ENCODE assay signal across 8 mouse cellular contexts in genomic region chr11:60220291-60220804, GRCm38 (mm10). TPM values are rescaled to one million over a fixed set of nuclear protein-coding genes. Genes with fewer than 3 reads are reported as not detected.
DNase-seq lines count a peak whose midpoint lies in the region; ATAC-seq and TF ChIP-seq lines count a peak whose summit lies in the region.

No protein-coding gene starts in this region.

- H3K4me3 ChIP-seq in CH12.LX (replicated peaks in 1 of 3; ENCODE audit: low read depth in 2 of 3, low read length in 2 of 3, poor library complexity in 1 of 3), result peak overlapping the region; percentile 57 to 98 (median 73)
- H3K4me3 ChIP-seq in forebrain, embryonic 11.5 days (ENCODE audit: low read depth, low read length), result peak overlapping the region; percentile 69
- H3K4me3 ChIP-seq in heart, embryonic 16.5 days (ENCODE audit: low read length), result peak overlapping the region; percentile 79
- peak overlapping the region; percentile 75 to 94 for H3K4me3 ChIP-seq in liver, embryonic 14.5 days (ENCODE audit: insufficient read depth in 1 of 2, low read depth in 2 of 2, low read length in 2 of 2)
- H3K4me3 ChIP-seq in stomach, embryonic 15.5 days (replicated peaks), result peak overlapping the region; percentile 72

- dilution Hi-C loops in CH12.LX (cut with MboI; ENCODE audit: extremely low pct_ligation_motif_present, extremely low pct_unique_long_range_greater_than_20kb, low sequenced_read_pairs), result no loop called here

- H3K27me3 ChIP-seq in CH12.LX (replicated peaks), result no peaks in the 10 kb centered on the region
- H3K27me3 ChIP-seq in forebrain, embryonic 11.5 days (ENCODE audit: control insufficient read depth, insufficient read depth, low read length), result no peaks in the 10 kb centered on the region
- H3K27me3 ChIP-seq in heart, embryonic 16.5 days (ENCODE audit: control insufficient read depth, insufficient read depth, low read length), result no peaks in the 10 kb centered on the region
- no peaks in the 10 kb centered on the region for H3K27me3 ChIP-seq in liver, embryonic 14.5 days (ENCODE audit: control insufficient read depth, insufficient read depth, low read length)
- H3K27me3 ChIP-seq in stomach, embryonic 15.5 days (replicated peaks), result no peaks in the 10 kb centered on the region

- ATAC-seq in forebrain, embryonic 11.5 days (replicated peaks; ENCODE audit: low FRiP score), result peak; percentile 79
- ATAC-seq in heart, embryonic 16.5 days (replicated peaks; ENCODE audit: extremely low read depth, insufficient read depth, low FRiP score), result peak; percentile 76
- ATAC-seq in liver, embryonic 14.5 days (ENCODE audit: insufficient read depth), result peak; percentile 73
- peak; percentile 81 for ATAC-seq in stomach, embryonic 15.5 days (ENCODE audit: insufficient read depth, low FRiP score, low read depth)

- H3K79me2 ChIP-seq in CH12.LX (replicated peaks; ENCODE audit: control insufficient read depth, extremely low read depth, insufficient read depth, poor library complexity, severe bottlenecking), result peaks cover 39% of the 10 kb centered on the region

- TF ChIP-seq CTCF in CH12.LX (conservative IDR thresholded peaks at IDR 0.05 in 1 of 2, IDR thresholded peaks at IDR 0.05 in 1 of 2; ENCODE audit: low read depth in 2 of 2, low read length in 2 of 2), result no peak
- no peak for TF ChIP-seq CTCF in liver, embryonic 14.5 days (IDR thresholded peaks at IDR 0.05; ENCODE audit: low read depth)

- in situ Hi-C loops in CH12.LX (cut with MboI; ENCODE audit: low pct_ligation_motif_present, low pct_unique_long_range_greater_than_20kb, low sequenced_read_pairs), result no loop called here

- no peak for TF ChIP-seq EP300 in CH12.LX (IDR thresholded peaks at IDR 0.05; ENCODE audit: low read length)
- no peak for TF ChIP-seq EP300 in liver, embryonic 14.5 days (IDR thresholded peaks at IDR 0.05; ENCODE audit: low read depth)

- WGBS in forebrain, embryonic 11.5 days, result under 1% methylated on average over 46 of the region's 46 CpGs
- WGBS in heart, embryonic 16.5 days, result under 1% methylated on average over 46 of the region's 46 CpGs
- WGBS in liver, embryonic 14.5 days (ENCODE audit: insufficient replicate concordance), result under 1% methylated on average over 46 of the region's 46 CpGs
- WGBS in stomach, embryonic 15.5 days, result under 1% methylated on average over 46 of the region's 46 CpGs

- H3K4me1 ChIP-seq in CH12.LX (ENCODE audit: control insufficient read depth in 1 of 2, insufficient read depth in 2 of 2), result peaks cover 17 to 83% of the 10 kb centered on the region in 2 experiments
- peaks cover 14% of the 10 kb centered on the region for H3K4me1 ChIP-seq in forebrain, embryonic 11.5 days (replicated peaks; ENCODE audit: control insufficient read depth, insufficient read depth, low read length)
- H3K4me1 ChIP-seq in heart, embryonic 16.5 days (ENCODE audit: control insufficient read depth, insufficient read depth, low read length), result peaks cover 28% of the 10 kb centered on the region
- peaks cover 34 to 63% of the 10 kb centered on the region in 2 experiments for H3K4me1 ChIP-seq in liver, embryonic 14.5 days (replicated peaks; ENCODE audit: control insufficient read depth in 2 of 2, insufficient read depth in 2 of 2, low read length in 1 of 2)
- peaks cover 51% of the 10 kb centered on the region for H3K4me1 ChIP-seq in stomach, embryonic 15.5 days

- TF ChIP-seq RAD21 in CH12.LX (IDR thresholded peaks at IDR 0.05; ENCODE audit: low read depth, low read length), result no peak

- H3K9me3 ChIP-seq in CH12.LX (replicated peaks; ENCODE audit: low read length), result peaks cover 3% of the 10 kb centered on the region
- H3K9me3 ChIP-seq in forebrain, embryonic 11.5 days (ENCODE audit: control insufficient read depth, low read length), result no peaks in the 10 kb centered on the region
- no peaks in the 10 kb centered on the region for H3K9me3 ChIP-seq in heart, embryonic 16.5 days (replicated peaks; ENCODE audit: control insufficient read depth, low read length)
- H3K9me3 ChIP-seq in liver, embryonic 14.5 days (ENCODE audit: control insufficient read depth, low read length), result no peaks in the 10 kb centered on the region
- no peaks in the 10 kb centered on the region for H3K9me3 ChIP-seq in stomach, embryonic 15.5 days

- H3K36me3 ChIP-seq in CH12.LX (replicated peaks in 1 of 2; ENCODE audit: control insufficient read depth in 1 of 2, insufficient read depth in 1 of 2, low read length in 1 of 2), result peaks cover 16 to 37% of the 10 kb centered on the region in 2 experiments
- no peaks in the 10 kb centered on the region for H3K36me3 ChIP-seq in forebrain, embryonic 11.5 days (ENCODE audit: control insufficient read depth, insufficient read depth, low read length)
- no peaks in the 10 kb centered on the region for H3K36me3 ChIP-seq in heart, embryonic 16.5 days (ENCODE audit: control insufficient read depth, insufficient read depth)
- peaks cover 5% of the 10 kb centered on the region; the same call in 1 of the 2 replicates for H3K36me3 ChIP-seq in liver, embryonic 14.5 days (replicated peaks; ENCODE audit: control insufficient read depth, insufficient read depth, low read depth)
- H3K36me3 ChIP-seq in stomach, embryonic 15.5 days, result peaks cover 16% of the 10 kb centered on the region

- H3K4me2 ChIP-seq in CH12.LX (ENCODE audit: insufficient read depth, low read depth, poor library complexity, severe bottlenecking), result peak overlapping the region; percentile 77
- peak overlapping the region; percentile 69 for H3K4me2 ChIP-seq in forebrain, embryonic 11.5 days (ENCODE audit: low read depth, low read length, severe bottlenecking)
- H3K4me2 ChIP-seq in heart, embryonic 16.5 days (ENCODE audit: low read depth, low read length), result peak overlapping the region; percentile 75
- peak overlapping the region; percentile 97 for H3K4me2 ChIP-seq in liver, embryonic 14.5 days (ENCODE audit: low read depth)
- H3K4me2 ChIP-seq in stomach, embryonic 15.5 days, result peak overlapping the region; percentile 81

- peak; percentile 92 for DNase-seq in CH12.LX (ENCODE audit: extremely low read depth)
- peak; percentile 88 for DNase-seq in c-Kit-positive CD71-positive TER-119-negative erythroid progenitor cells, embryonic 14.5 days (ENCODE audit: low read depth)
- DNase-seq in forebrain, embryonic 11.5 days (ENCODE audit: low spot score), result peak; percentile 95
- peak; percentile 94 for DNase-seq in kidney, postnatal 25 days
- peak; percentile 77 to 84 (median 81) for DNase-seq in liver, embryonic 14.5 days (ENCODE audit: low read depth in 3 of 3, low spot score in 3 of 3)
- DNase-seq in neural tube, embryonic 10.5 days (ENCODE audit: extremely low spot score, low spot score), result peak; percentile 97

- H3K27ac ChIP-seq in CH12.LX (ENCODE audit: insufficient read depth, low read depth), result peak overlapping the region; percentile 53
- H3K27ac ChIP-seq in forebrain, embryonic 11.5 days (ENCODE audit: low read depth, low read length), result peak overlapping the region; percentile 39; the same call in 1 of the 2 replicates
- H3K27ac ChIP-seq in heart, embryonic 16.5 days (ENCODE audit: low read length), result peak overlapping the region; percentile 89
- H3K27ac ChIP-seq in liver, embryonic 14.5 days, result peak overlapping the region; percentile 90
- peak overlapping the region; percentile 90 for H3K27ac ChIP-seq in stomach, embryonic 15.5 days

- peak overlapping the region; percentile 95 for H3K9ac ChIP-seq in CH12.LX (ENCODE audit: insufficient read depth, low read depth)
- H3K9ac ChIP-seq in forebrain, embryonic 11.5 days (ENCODE audit: low read length), result peak overlapping the region; percentile 75
- H3K9ac ChIP-seq in heart, embryonic 16.5 days (ENCODE audit: low read length), result peak overlapping the region; percentile 84
- peak overlapping the region; percentile 86 for H3K9ac ChIP-seq in liver, embryonic 14.5 days (replicated peaks)
- peak overlapping the region; percentile 53; the same call in 1 of the 2 replicates for H3K9ac ChIP-seq in stomach, embryonic 15.5 days

- TF ChIP-seq POLR2A in CH12.LX (IDR thresholded peaks at IDR 0.05; ENCODE audit: low read depth, low read length), result peak; percentile 95

TF ChIP-seq in CH12.LX, 34 proteins besides CTCF, POLR2A, EP300 and RAD21 (continues in another document):
- no peak for TF ChIP-seq JUN (IDR thresholded peaks at IDR 0.05; ENCODE audit: insufficient read depth, low read depth, low read length)
- TF ChIP-seq NRF1 (IDR thresholded peaks at IDR 0.05; ENCODE audit: low read depth, low read length), result peak; percentile 94
- TF ChIP-seq KAT2A (IDR thresholded peaks at IDR 0.05; ENCODE audit: insufficient replicate concordance, low read length), result peak; percentile 56; the same call in 1 of the 2 replicates
- TF ChIP-seq MAFK (IDR thresholded peaks at IDR 0.05; ENCODE audit: insufficient replicate concordance, low read length), result no peak
- TF ChIP-seq MXI1 (IDR thresholded peaks at IDR 0.05; ENCODE audit: low read depth, low read length), result peak; percentile 85
- TF ChIP-seq ZNF384 (IDR thresholded peaks at IDR 0.05; ENCODE audit: low read depth, low read length), result no peak
- peak; percentile 75 for TF ChIP-seq MYC (IDR thresholded peaks at IDR 0.05; ENCODE audit: low read depth, low read length)
- no peak; the same call in 1 of the 2 replicates for TF ChIP-seq IRF4 (IDR thresholded peaks at IDR 0.05; ENCODE audit: low read depth, low read length)
- TF ChIP-seq HCFC1 (IDR thresholded peaks at IDR 0.05; ENCODE audit: low read depth, low read length), result peak; percentile 76
- TF ChIP-seq TBP (conservative IDR thresholded peaks at IDR 0.05; ENCODE audit: low read depth, low read length), result 0 out of 2 replicates have a peak, but pooled peaks have one; percentile 47
- no peak for TF ChIP-seq PAX5 (IDR thresholded peaks at IDR 0.05; ENCODE audit: low read length)
- 0 out of 2 replicates have a peak, but pooled peaks have one; percentile 19 for TF ChIP-seq E2F4 (IDR thresholded peaks at IDR 0.05; ENCODE audit: insufficient replicate concordance, low read depth, low read length)
- peak; percentile 39; the same call in 1 of the 2 replicates for TF ChIP-seq MEF2A (IDR thresholded peaks at IDR 0.05; ENCODE audit: borderline replicate concordance, low read depth, low read length)
- no peak for TF ChIP-seq CHD1 (IDR thresholded peaks at IDR 0.05; ENCODE audit: low read depth, low read length)
- TF ChIP-seq USF2 (conservative IDR thresholded peaks at IDR 0.05; ENCODE audit: low read depth, low read length), result no peak
- no peak for TF ChIP-seq RCOR1 (conservative IDR thresholded peaks at IDR 0.05; ENCODE audit: low read depth, low read length)

RNA-seq across cellular contexts. Expression of gene Srebf1, which starts 2.0 kb away (rescaled TPM):
- total RNA-seq in CH12.LX (2012; rRNA removed), result 126 and 129 TPM in 2 replicates
- 68.7 and 69.8 TPM in 2 replicates for total RNA-seq in CH12.LX (2014; rRNA removed)
- 120 and 142 TPM in 2 replicates for polyA plus RNA-seq in CH12.LX (2012; ENCODE audit: insufficient read length, low read depth)
- 63.9 and 68.7 TPM in 2 replicates for polyA plus RNA-seq in forebrain, embryonic 11.5 days (2014; fragmentation: Nextera tagmentation; extraction: Ambion mirVana)
- polyA plus RNA-seq in heart, embryonic 16.5 days (2015; fragmentation: Nextera tagmentation; extraction: Ambion mirVana), result 36.1 and 47.0 TPM in 2 replicates
- 38.8 and 45.7 TPM in 2 replicates for polyA plus RNA-seq in liver, embryonic 14.5 days (2012; rRNA removed)
- polyA plus RNA-seq in liver, embryonic 14.5 days (2014; fragmentation: Nextera tagmentation; extraction: Ambion mirVana), result 37.6 and 49.6 TPM in 2 replicates
- polyA plus RNA-seq in stomach, embryonic 15.5 days (2015; fragmentation: Nextera tagmentation; extraction: Ambion mirVana), result 81.5 and 83.5 TPM in 2 replicates

Comparison
In these comparisons a context has a peak if more than half of its experiments do, and no peak if none do; other contexts are left out.
1. Peak in every context shown above with its lines: DNase-seq, ATAC-seq, H3K4me3 ChIP-seq and H3K27ac ChIP-seq.
2. H3K27ac ChIP-seq: peak in every context shown above with its lines; median percentile 90 in liver, embryonic 14.5 days; 90 in stomach, embryonic 15.5 days; 89 in heart, embryonic 16.5 days; 53 in CH12.LX; 39 in forebrain, embryonic 11.5 days.